Mouse (Mus musculus) cortical plate, adult 2 months (tissue): ENCODE results near the gene Hs6st1. TPM values are rescaled to one million over a fixed set of nuclear protein-coding genes. Genes with fewer than 3 reads are reported as not detected.

Experiments
- H3K27ac ChIP-seq: fragments of 200-500 bp; 2 replicates; pipeline ENCODE4 v1.5.1; 2012; ENCODE audit warnings: low read length, control low read depth, inconsistent platforms; ENCODE audit not compliant: insufficient read depth
- H3K4me1 ChIP-seq: fragments of 200-500 bp; 2 replicates; pipeline ENCODE4 v1.6.1; 2011; ENCODE audit warnings: low read length; ENCODE audit not compliant: control insufficient read depth, insufficient read depth
- H3K4me3 ChIP-seq: fragments of 200-500 bp; 2 replicates; pipeline ENCODE4 v1.5.1; 2011; ENCODE audit warnings: mild to moderate bottlenecking, low read length, control low read depth; ENCODE audit not compliant: insufficient read depth
- CTCF ChIP-seq: fragments of 200-500 bp; IDR thresholded peaks from 2 replicates; pipeline ENCODE4 v1.5.1; 2011; ENCODE audit warnings: mild to moderate bottlenecking, control low read depth, low read length; ENCODE audit not compliant: insufficient read depth; ENCODE audit errors: extremely low read depth
- POLR2A ChIP-seq: fragments of 200-500 bp; IDR thresholded peaks from 2 replicates; pipeline ENCODE4 v1.6.1; 2011; ENCODE audit warnings: mild to moderate bottlenecking, low read length, control low read depth; ENCODE audit not compliant: insufficient read depth; ENCODE audit errors: extremely low read depth
- polyA plus RNA-seq: library from polyadenylated mRNA; depleted of rRNA; stranded (reverse); fragments of >200 nt; gene quantifications from 2 replicates; pipeline ENCODE4 v1.2.3, GENCODE M21; 2012; rRNA removed

The Hs6st1 gene
- polyA plus RNA-seq, 1 experiment: 53.2 TPM

DNA sequence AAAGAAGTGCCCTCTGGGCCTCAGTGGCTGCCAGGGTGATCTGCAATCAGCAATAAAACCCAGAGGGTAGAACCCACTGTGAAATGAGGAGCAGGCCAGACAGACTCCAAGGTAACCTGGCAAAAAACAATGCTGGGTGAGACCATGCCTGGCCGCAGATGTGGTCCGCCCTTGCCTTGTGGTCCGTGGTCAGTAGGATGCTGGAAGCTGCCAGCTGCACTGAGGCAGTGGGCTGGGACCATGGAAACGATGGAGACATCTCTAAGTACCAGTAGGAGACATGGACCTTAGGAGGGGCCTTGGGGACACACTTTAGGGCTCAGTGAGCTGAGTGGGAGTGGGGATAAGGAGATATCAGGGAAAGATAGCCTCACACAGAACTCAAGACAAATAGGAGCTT lies 64.0 kb downstream of the Hs6st1 start:
- Histone ChIP-seq H3K4me3 (no peak overlapping the region), H3K27ac (no peak overlapping the region), H3K4me1 (no peaks in the 10 kb centered on the region)
- TF ChIP-seq CTCF (no peak), POLR2A (no peak)

DNA sequence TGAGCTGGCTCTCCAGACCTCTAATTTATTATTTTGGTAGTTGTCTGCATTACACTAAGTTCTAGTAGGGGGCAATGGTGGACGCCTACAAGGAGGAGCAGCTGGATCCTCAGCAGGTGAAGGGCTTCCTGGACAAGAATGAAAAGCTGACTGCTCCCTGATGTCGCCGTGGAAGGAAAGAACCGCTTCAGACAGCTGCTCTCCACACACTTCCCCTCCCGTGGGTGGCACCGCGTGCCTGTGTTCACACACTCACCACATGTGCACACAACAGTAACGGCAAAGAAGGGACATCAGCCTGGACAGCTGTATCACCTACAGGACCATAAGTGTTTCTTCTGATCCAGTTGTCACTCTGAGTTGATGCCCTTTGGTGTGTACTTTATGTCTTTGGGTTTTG lies 64.8 kb downstream of the Hs6st1 start:
- Histone ChIP-seq H3K4me1 (no peaks in the 10 kb centered on the region), H3K4me3 (no peak overlapping the region), H3K27ac (no peak overlapping the region)
- TF ChIP-seq POLR2A (no peak), CTCF (no peak)

DNA sequence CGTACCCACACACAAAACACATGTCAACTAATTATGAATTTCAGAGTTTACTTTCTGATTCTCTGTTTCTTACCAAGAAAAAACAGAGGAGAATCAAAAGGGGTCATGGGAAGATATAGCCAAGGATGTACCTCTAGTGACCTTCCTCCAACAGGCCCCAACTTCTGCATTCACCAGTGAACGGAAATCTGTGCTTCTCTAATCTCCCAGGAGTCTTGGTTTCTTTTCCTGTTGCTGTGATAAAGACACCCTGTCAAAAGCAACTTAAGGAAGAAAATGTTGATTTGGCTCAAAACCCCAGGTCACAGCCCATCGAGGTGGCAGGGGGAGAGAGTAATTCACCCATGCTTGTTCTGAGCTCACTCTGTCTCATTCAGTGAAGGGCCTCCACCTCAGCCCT lies 65.4 kb downstream of the Hs6st1 start:
- H3K27ac ChIP-seq: no peak overlapping the region
- no peak overlapping the region for H3K4me3 ChIP-seq
- H3K4me1 ChIP-seq: no peaks in the 10 kb centered on the region
- TF ChIP-seq POLR2A (no peak), CTCF (no peak)

DNA sequence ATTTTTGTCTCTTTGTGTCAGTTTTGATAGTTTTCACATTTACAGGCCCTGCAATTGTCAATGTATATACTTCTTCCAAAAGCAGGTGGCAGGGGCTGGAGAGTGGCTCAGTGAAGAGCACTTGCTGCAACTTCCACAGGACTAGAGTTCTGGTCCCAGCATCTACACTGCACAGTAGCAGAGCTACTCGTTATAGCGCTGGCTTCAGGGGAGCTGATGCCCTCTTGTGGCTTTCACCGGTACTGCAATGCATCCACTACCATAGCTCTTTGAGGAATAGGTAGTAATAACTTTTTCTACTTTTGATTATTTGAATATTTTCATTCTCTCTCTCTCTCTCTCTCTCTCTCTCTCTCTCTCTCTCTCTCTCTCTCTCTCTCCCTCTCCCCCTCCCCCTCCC lies 66.4 kb downstream of the Hs6st1 start:
- no peak overlapping the region for H3K4me3 ChIP-seq
- no peak overlapping the region for H3K27ac ChIP-seq
- no peak for TF ChIP-seq POLR2A
- peak; percentile 90 for TF ChIP-seq CTCF
- H3K4me1 ChIP-seq: no peaks in the 10 kb centered on the region

DNA sequence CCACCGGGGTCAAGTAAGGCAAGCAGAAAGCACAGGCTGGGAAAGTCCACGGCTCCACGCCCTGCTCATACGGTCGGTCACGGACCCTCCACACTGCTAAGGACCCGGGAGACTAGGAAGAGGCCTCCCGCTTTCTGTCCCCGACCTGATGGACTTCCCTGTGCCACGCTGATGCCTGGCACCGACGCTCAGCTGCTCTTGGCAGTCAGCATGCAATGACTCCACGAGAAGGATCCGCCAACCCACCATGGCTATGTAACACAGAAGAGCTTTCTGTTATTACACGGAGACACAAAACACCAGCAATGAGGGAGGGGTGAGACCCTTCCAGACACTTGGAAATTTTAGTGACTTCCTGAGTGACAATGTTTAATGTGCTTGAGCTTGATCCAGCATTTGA lies 72.1 kb downstream of the Hs6st1 start:
- TF ChIP-seq POLR2A: no peak
- Histone ChIP-seq H3K4me1 (no peaks in the 10 kb centered on the region), H3K27ac (no peak overlapping the region), H3K4me3 (no peak overlapping the region)

DNA sequence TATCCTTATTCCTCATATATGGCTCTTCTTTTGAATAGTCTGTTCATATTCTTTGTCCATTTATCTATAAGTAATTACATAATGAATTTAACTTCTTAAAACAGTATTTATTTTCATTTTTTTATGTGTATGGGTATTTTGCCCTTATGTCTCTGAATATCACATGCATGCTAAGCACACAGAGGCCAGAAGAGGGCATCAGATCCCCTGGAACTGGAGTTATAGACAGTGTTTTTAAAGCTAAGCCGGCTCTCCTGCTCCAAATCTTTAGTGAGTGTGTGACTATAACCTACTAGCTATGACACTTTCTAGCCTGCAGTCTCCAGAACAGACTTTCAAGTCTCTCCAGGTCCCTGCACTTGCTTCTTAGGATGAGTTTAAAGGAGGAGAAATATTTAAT lies 76.8 kb downstream of the Hs6st1 start:
- Histone ChIP-seq H3K4me3 (no peak overlapping the region), H3K4me1 (no peaks in the 10 kb centered on the region), H3K27ac (no peak overlapping the region)
- TF ChIP-seq POLR2A (no peak), CTCF (peak; percentile 54)

DNA sequence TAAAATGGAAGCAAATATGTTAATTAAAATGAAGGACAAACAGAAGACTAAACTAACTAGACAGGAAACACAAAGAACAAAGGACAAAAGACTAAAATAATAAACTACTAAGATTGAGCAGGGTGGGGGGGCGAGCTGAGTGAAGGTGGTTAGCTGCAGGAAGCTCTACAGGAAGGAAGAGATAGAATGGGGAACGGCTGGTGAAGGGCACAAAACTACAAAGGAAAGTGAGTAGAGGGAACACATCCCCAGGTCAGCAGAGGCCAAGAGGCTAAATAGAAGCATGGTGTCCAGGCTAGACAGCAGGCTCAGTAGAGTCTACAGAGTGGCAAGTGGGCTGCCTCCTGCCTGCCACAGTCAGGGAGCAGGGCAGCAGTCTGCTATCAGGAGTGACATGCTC lies 80.6 kb downstream of the Hs6st1 start:
- Histone ChIP-seq H3K27ac (no peak overlapping the region), H3K4me1 (no peaks in the 10 kb centered on the region), H3K4me3 (no peak overlapping the region)
- no peak for TF ChIP-seq POLR2A
- TF ChIP-seq CTCF: no peak

DNA sequence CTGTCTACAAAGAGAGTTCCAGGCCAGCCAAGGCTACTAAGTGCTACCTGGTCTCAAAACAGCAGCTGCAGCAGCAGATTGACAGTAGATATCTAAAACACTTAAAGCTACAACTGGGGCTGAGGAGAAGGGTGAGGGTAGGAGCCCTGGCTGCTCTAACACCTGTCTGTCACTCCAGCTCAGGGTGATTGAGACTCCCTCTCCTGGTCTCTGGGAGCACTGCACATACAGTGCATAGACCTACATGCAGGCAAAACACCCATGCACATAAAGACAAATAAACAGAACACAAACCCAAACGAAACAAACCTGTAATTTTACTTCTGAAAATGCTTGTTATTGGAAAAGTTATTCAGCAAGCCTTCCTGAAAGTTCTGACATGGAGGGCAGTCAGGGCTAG lies 81.2 kb downstream of the Hs6st1 start:
- Histone ChIP-seq H3K27ac (no peak overlapping the region), H3K4me1 (no peaks in the 10 kb centered on the region), H3K4me3 (no peak overlapping the region)
- TF ChIP-seq CTCF: peak; percentile 44; the same call in 1 of the 2 replicates
- no peak for TF ChIP-seq POLR2A

Other genes starting within 250 kb of the Hs6st1 start
- gene Uggt1, start 176.3 kb downstream of the Hs6st1 start, polyA plus RNA-seq: 25.1 TPM in 2 replicates
- 0.94 and 1.1 TPM in 2 replicates for gene Neurl3, start 206.3 kb downstream of the Hs6st1 start, polyA plus RNA-seq
- 9.5 and 11.3 TPM in 2 replicates for gene Arid5a, start 239.3 kb downstream of the Hs6st1 start, polyA plus RNA-seq